Mouse (Mus musculus): Measurements from ENCODE around the gene Gpbar1.
A peak's percentile ranks its signal among the peaks of the same experiment; 100 is the strongest.
"Not testable (repeated sequence)": the region's sequence is repeated elsewhere in the genome, so short reads cannot be mapped to it uniquely, and the experiment has no call there.

Gpbar1 gene

DNA sequence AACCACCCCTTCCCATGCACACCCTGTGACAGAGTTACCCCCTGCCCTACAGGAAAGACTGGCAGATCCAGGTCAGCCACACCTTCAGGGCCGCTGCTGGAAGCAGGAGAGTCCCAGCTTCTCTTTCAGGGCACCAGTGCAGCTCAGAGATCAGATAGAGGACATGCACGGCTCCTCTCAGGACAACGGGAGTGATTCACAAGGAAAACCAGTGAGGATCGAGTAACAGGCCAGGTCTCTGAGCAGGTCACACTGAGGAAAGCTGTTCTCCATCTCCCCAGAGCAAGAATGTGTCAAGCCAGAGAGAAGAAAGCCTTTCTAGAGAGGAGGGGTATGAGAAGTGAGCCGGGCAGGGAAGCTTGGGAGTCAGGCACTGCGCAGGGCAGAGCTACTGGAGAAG is 18.1 kb downstream of the Gpbar1 start:
- DNase-seq = peak; percentile 47 to 51

DNA sequence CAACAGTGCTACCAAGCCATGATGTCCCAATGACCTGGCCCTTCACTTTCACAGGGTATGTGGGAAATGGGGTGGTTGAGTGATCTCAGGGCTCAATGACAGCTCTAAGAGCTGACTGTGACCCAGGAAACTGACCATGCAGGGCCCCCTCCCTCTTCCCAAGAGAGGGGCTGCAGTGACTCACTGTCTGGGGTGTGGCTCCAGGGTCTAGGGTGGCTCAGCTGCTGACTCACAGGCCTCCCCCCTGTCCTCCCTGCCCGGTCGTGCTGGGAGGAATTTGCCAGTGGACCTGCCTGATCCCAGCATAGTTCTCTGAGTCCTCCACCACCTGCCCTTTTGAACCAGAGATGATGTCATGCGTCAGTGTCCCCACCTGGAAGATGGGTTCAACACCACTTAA is 18.9 kb downstream of the Gpbar1 start:
- peak; percentile 74 to 86 for DNase-seq

DNA sequence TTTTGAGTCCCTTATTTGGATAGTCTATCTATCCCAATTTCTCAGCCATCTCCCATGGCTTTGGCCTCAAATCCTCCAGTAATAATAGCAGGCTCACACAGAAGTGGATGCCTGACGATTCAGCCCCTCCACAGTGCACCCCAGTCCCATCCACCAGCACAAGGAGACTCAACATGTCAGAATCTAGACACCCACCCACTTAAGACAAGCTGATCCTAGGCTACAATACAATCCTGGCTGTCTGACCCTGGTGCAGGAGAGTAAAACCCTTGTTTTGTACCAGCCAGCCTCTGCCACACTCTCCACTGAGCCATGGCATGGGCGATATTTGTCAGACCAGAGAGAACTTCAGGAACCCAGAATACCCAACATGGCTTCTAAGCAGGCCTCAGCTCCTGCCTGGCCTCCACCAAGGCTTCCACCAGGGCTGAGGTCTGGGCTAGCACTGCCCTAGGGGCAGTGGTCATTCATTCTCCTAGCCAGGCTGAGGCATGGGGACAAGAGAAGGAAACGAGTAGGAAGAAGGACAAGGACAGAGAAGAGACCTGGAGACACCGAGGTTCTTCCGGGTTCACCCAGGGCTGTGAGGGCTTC is 19.9 kb downstream of the Gpbar1 start:
- no peak for DNase-seq

DNA sequence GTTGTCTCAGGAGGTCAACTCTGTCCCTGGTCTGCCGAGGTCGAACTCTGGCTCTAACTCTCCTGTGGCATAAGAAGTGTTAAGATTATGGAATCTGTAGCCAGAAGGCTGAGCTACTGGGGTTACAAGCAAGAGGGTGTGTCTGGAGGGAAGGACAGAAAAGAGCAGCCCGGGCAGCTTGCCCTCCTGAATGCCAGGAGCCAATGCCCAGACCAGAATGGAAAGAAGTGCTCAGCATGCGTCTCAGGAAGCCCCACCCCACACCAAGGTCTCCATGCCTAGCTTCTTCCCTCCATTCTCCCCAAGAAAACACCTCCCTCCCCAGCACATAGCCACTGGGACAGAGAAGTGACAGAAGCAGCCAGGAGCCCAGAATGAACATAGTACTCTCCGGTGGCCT is 20.6 kb downstream of the Gpbar1 start:
- DNase-seq = peak; percentile 74 to 81

DNA sequence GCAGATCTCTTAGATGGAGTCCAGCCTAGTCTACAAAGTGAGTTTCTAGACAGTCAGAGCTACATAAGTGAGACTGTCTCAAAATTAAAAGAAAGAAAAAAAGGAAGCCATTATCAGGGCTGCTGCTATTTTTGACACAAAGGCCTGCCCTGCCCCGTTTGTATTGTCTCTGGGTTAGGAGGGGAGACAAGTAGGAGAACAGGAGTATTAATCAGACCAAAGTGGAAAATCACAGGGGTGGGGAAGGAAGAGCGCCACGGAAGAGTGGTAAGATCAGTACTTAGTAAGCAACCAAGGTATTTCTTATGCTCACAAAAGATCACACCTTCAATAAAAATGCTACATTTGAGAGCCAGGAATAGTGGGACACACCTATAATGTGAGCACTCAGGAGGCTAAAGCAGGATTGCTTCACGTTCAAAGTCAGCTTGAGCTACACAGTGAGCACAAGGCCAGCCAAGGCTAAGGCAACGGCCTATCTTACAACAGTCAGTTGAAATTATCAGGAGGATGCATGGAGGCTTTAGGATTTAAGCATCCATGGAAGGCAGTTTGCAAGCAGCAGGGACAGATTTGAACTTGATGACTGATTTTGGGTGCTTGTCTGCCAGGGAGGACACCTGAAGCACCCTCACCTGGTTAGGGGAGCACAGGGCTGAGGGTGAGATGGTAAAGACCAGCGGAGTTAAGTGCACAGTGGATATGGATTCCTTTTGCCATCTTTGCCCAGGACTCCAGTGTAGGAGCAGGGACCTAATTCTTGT is 22.2 kb downstream of the Gpbar1 start:
- no peak for DNase-seq

DNA sequence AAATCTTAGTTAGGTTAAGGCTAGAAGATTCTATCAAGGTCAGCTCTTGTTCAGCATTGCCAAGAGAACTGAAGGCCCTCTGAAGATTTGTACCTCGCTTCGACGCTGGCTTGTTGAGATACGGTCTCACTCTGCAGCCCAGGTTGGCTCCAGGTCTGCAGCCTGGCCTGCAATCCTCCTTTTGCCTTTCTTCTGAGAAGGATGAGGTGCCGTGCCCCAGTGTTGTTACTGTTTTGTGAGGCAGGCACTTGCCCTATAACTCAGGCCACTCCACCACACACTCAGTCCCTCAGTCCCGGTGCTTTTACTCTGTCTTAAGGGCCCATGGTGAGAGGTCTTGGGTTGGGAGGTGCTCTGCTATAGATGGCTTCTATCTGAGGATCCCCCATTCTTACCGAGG is 23.9 kb downstream of the Gpbar1 start:
- no peak for DNase-seq

DNA sequence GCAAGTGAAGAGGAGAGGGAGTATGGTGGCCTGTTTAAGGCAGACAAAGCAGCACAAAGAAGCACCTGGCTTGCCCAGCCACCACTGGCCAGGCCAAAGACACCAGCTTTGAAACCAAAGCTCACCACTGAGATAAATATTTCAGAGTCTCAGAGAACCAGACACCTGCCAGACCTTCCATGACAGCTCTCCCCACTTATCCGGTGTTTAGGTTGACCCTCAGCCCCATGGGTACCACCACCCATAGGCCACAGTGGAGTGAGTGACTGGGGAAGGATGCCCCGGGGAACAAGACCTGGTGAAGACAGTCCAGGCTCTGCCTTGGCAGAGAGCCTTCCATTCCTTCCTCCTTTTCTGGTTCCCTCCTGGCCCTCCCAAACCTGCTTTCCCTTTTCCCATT is 24.5 kb downstream of the Gpbar1 start:
- DNase-seq = no peak

DNA sequence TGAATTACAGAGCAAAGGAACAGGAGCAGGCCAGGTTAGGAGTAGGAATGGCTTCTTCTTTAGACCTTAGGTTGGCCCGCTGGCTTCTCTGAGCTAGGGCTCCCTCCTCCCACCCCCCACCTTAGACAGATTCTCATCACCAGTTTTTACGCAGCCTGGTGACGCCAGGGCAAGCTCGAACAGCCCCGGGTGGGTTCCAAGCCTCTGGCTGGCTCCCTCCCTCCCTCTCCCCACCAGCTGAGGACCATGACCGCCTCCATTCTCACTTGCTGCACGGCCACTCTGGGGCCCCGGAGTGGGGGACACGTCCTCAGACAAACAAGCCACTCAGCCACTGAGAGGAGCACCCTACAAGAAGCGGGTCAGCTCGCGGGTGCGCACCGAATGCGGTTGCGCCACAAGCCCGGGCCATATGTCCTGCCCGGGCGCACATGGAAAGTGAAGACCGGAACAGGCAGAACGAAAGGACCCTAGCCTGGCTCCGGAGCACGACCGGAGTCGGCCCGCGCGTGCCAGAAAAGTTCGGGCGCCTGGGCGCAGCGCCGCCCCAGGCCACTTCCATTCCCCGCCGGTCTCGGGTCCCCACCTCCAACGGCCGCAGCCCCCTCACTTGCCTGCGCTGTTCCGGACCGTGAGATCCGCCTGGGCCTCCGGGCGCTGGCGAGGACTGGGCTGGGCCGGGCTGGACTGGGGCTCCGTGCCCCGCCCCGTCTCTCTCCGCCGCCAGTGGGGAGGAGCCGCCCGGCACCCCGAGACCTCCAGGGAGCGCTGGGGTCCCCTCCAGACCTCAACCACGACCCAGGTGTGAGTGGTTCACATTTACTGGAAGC is 25.4 kb downstream of the Gpbar1 start:
- DNase-seq = peak; percentile 87 to 88

DNA sequence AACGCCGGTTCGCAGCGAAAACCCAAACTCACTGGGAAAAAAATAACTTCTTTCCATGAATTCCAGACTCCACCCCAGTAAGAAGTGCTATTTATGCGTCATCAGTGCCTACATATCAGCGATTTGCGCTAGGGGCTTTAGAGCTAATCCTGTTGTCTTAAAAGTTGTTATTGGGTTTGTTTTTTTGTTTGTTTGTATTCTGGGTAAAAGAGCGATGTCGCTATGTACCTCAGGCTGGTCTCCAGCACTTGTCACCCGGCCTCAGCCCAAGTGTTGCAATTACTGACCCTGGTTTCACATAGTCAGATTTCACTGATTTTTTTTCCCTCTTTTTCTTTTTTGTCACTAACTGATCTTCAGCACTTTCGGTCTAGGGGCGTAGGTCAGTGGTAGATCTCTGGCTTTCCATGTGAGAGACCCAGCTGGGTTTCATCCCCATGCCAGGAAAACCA is 26.0 kb downstream of the Gpbar1 start:
- DNase-seq = peak in 1 of 2 experiments; percentile 54

DNA sequence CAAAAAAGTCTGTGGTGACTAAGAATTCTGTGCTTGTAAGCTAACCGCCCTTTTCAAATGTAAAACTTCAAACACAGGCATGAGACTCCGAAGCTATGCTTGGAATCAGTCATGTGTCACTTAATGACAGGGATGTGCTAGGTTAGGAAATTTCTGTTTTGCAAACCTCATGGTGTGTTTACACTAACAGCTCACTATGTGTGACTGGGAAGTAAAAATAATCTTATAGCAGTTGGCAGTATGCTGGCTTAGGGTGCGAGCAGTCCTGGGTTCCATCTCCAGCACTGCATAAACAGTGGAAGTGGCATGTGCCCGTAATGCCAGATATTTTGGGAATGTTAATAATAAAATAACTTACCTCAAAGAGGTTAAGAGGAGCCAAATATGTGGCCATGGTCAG is 26.6 kb downstream of the Gpbar1 start:
- DNase-seq = no peak

DNA sequence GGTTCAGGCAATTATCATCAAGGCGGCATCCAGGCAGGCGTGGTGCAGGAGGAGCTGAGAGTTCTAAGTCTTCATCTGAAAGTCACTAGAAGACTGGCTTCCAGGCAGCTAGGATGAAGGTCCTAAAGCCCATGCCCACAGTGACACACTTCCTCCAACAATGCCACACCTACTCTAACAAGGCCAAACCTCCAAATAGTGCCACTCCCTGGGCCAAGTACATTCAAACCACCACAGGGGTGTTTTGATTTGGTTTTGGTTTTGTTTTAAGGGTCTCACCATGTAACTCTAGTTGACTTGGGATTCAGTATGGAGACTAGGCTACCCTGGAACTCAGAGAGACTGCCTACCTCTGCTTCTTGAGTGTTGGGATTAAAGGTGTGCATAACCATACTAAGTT is 27.2 kb downstream of the Gpbar1 start, which contains the start of gene Tmbim1:
Gene Tmbim1, minus strand, starts transcription at position 101 of the 400 bp plus-strand sequence.
- no peak for DNase-seq

DNA sequence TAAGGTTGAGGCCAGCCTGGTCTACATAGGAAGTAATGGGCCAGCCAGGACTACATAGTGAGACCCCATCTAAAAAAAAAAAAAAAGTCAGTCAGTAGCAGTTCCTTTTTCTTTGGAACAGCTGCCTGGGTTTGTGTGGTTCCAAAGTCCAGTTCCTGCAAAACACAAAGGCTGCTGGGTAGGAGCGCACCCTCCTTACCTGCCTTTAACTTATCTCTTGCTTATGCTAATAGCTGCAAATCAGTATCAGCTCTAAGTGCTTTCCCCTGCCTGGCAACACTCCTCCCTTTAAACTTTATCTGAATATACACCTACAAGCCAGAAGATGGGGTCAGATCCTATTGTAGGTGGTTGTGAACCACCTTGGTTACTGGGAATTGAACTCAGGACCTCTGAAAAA is 28.8 kb downstream of the Gpbar1 start:
- DNase-seq = no peak

DNA sequence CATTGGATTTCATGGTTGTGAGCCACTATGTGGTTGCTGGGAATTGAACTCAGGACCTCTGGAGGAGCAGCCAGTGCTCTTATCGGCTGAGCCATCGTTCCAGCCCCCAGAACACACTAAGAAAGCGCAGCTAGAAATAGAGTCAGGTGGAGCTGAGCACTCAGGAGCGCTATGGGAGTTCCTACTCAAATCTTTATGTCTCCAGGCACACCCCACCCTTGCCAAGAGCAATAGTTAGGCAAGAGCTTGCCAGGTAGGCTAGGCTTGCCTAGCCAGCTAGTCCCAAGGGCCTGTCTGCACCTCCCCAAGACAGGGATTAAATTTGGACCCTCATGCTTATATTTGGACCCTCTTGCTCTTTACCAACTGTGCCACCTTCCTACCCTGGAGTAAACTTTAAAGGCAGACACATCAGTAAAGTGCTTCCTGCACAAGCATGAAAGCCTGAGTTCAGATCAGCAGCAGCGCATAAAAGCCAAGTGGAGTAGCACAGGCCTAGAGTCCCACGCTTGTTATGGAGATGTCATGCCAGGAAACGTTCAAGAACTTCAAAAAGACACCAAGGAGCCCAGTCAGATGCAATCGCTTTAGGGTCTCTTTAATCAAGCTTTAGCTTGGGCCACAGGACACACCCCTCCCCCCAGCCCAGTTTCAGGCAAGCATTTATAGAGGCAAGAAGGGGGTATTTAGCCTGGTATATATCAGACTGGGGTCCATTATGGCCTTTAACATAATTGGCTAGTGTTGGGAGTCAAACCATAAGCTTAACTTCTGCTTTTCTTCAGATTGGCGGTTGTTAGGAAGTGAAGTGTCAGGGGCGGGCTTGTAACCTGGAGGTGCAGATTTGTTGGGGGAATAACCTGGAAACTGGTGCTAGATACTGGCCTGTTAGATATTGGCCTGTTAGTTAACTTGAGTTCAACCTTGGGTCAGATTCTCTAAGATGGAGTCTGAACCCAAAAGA is 29.9 kb downstream of the Gpbar1 start:
- DNase-seq = no peak

DNA sequence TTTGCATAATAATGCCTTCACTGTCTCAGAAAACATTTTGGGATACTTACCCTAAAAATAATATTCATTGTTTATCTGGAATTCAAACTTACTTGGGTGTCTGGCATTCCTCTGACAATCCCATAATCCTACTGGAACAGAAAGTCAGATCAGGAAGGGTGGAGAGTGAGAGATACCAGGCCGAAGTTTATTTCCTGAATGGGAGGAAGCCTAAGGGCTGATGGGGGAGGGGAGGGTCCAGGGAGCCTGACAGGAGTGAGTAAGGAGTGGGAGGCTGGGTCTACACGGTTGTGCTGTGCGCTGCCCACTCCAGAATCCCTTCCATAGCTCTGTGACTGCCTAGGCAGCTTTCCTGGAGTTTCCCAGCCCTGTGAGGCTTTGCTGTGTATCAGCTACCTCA is 31.4 kb downstream of the Gpbar1 start:
- peak in 1 of 2 experiments; percentile 56 for DNase-seq

DNA sequence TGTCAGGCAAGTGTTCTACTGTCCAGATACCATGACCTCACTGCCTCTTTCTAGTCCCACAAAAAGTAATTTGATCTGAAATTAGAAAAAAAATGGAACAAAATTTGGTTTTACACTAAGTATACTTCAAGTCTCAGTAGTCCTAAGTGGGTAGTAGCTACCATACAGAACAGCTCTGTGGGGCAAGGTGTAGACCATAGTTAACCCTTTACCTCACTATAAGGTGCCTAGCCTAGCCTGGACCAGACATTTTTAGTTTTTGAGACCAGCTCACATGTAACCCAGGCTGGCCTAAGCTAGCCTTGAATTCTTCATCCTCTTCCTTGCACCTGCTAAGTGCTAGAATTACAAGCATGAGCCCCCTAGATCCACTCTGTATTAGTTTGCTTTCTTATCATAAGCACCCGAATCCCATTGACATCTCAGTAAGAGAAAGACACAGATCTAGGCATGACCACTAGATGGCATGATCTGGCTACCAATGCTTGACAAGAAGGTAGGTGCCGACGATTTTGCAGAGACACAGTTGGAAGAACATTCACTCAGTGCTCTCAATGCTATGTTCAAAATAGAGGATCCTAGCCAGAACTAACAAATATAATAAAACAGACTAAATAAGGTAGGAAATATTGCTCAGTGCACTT is 34.8 kb downstream of the Gpbar1 start:
- DNase-seq = peak; percentile 51 to 83

DNA sequence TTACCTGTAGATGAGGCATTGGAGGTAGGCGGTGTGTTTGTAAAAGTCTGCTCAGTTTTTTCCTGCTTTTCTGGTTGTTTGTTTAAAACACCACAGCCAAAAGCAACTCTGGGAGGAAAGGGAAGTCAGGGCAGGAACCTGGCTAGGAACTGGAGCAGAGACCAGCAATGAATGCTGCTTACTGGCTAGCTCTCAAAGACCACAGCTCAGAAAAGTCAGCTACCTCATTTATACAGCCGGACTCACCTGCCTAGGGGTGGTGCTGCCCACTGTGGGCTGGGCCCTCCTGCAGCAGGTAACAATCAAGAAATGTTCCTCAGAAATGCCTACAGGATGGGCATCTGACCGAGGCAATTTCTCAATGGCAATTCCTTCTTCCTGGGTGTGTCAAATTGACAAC is 36.4 kb downstream of the Gpbar1 start:
- no peak for DNase-seq

DNA sequence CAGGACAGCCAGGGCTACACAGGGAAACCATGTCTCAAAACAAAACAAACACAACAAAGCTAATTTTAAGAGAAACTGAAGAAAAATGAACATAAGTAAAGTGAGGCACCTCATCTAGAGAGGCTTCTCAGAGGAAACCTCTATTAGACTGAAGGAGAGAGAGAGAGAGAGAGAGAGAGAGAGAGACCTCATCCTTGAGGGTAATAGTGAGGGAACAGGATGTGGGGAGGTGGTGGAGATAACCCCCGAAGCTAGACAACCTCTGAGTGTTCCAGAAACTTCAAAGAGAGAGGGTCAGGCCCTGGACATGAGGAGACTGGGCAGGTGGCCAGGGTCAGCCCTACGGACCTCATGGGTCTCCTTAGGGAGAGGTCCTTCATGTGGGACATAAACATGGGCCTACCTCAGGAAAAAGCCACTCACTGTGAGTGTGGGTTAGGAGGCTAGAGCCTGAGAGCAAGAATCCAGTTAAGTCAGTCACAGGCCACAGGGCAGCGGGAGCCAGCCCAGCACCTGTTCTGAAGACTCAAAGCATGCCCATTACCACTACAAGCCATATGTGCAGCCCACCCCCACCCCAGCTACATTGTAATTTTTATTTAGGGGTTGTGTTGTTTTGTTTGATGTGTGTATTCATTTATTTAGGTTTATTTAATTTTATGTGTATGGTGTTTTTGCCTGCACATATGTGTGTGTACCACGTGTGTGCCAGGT is 37.9 kb downstream of the Gpbar1 start:
- DNase-seq = no peak

DNA sequence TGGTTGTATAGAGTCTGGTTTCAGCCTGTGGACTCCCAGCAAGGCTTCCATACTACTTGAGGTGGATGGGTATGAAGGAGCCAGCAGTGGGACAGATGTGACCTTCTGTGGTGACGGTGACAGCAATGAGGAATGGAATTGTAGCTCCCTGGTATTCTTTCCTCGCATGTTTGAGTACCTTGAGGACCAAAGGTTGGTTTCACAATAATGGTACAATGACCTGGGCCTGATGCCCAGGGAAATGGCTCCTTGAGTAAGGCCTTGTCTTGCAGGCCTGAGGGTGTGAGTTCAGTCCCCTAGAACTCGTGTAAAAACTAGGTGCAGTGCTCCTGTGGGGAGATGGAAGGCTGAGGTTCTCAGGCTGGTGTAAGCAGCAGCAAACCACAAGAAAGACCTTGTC is 40.4 kb downstream of the Gpbar1 start:
- DNase-seq = no peak

DNA sequence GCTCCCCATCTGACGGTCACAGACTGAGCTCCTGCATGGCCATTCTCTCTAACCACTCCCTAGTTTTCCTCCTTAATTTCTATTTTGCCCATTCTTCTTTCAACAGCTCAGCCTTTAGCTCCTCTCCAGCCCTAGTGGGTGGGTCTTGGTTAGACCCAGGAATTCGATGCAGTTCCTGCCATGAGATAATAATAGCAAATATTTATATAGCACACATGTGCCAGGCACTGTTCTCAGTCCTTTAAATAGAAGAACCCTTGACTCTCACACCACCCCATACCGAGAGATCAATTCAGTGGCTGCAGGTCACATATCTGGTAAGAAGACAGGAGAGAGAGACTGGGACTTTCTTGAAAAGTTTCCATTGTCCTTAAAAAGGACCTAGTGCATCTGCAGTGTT is 43.0 kb downstream of the Gpbar1 start:
- DNase-seq = no peak

DNA sequence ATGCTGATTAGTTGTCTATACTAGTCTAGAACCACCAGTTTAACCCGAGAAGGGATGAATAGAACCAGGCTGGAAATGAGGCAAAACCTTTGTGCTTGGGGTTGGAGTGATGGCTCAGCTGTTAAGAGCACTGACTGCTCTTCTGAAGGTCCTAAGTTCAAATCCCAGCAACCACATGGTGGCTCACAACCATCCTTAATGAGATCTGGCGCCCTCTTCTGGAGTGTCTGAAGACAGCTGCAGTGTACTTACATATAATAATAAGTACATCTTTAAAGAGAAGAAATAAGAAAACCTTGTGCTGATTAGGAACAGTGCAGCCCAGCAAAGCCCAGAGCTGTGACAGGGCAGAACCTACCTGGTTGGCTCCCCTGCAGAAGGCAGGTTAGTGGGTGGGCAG is 48.6 kb downstream of the Gpbar1 start:
- DNase-seq = not testable (repeated sequence)
